Mouse (Mus musculus) heart, postnatal 10 days (tissue): ENCODE measurements around the gene Psmb3. TPM values are rescaled to one million over a fixed set of nuclear protein-coding genes. Genes with fewer than 3 reads are reported as not detected.
"Not testable (repeated sequence)": the region's sequence is repeated elsewhere in the genome, so short reads cannot be mapped to it uniquely, and the experiment has no call there.

Experiments
- DNase-seq, 2 experiments: peaks; one replicate each; pipeline ENCODE4 v3.0.0; 2021
- intact Hi-C: fragments of 180-260 bp; cut with DNase I; formaldehyde crosslinking; loops from one replicate; pipeline ENCODE4 v1.15.1; 2025
- total RNA-seq, 2 experiments: library from RNA; stranded (reverse); gene quantifications; 2 replicates each; pipeline ENCODE4 v1.2.3; 2021

Gene Psmb3
- total RNA-seq, 2 experiments from 2014 or later: 184 to 186 TPM

DNA sequence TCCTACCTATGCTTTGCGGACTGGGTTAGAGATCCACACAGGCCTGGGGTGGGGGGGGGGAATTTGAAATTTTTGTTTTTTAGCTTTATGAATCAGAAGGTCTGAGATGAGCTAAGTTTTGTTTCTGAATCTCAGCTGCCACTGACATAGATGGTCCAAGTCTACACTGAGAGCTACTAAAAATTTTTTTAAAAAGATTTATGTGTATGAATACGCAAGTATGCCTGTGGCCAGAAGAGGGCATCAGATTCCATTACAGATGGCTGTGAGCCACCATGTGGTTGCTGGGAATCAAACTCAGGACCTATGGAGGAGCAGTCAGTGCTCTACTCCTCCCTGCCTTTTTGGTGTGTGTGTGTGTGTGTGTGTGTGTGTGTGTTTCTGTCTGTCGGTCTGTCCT lies 11.2 kb downstream of the Psmb3 start:
- no peak for DNase-seq
- intact Hi-C loops: no loop called here

DNA sequence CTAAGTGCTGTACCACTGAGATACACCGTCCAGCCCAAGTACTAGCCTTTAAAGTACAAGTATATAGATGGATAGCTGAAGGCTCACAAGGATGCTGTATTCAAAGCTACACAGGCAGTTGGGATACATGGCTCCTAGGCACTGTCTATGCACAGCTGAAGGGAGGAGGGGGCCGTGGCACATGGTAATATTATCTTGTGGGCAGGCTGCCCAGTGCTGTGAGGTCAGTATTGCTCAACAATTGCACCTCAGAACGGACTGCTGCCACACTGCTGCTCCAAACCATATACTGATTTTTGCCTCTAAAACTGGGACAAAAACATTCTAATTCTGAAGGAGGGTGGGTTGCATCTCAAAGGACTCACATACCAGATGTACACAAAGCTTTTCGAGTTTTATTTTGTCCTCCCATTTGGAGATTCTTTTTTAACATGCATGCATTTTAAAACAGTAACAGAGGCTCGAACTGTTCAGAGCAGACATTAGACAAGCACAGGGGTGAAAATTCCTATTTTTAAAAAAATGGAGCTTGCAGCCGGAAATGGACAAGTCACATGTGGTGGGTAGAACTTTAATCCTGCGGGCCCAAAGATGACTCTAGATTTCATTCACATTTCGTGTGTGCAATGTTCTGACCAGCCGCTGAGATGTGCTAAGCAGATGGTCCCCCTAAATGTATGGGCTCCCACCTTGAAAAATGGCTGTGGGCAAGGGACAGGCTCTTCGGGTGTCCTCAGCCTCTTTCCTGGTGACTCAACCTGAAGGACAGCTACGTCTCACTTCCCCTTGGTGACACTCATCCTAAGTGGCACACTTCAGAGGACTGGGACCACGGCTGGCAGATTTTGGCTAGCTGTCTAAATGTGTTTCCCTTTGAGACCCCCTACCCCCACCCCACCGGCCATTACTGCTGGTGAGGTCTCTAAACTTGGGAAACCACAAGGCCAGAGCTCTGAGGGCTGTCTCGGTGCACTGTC lies 11.9 kb downstream of the Psmb3 start:
- peak; percentile 41 to 51 for DNase-seq
- intact Hi-C loops: no loop called here

- no peak for DNase-seq
- intact Hi-C loops: no loop called here
Measured at GRCm38 (mm10) chr11:97716021-97716420, 12.8 kb downstream of the Psmb3 start.

- DNase-seq: no peak
- intact Hi-C loops: no loop called here
Measured at GRCm38 (mm10) chr11:97717369-97718280, 14.4 kb downstream of the Psmb3 start.

DNA sequence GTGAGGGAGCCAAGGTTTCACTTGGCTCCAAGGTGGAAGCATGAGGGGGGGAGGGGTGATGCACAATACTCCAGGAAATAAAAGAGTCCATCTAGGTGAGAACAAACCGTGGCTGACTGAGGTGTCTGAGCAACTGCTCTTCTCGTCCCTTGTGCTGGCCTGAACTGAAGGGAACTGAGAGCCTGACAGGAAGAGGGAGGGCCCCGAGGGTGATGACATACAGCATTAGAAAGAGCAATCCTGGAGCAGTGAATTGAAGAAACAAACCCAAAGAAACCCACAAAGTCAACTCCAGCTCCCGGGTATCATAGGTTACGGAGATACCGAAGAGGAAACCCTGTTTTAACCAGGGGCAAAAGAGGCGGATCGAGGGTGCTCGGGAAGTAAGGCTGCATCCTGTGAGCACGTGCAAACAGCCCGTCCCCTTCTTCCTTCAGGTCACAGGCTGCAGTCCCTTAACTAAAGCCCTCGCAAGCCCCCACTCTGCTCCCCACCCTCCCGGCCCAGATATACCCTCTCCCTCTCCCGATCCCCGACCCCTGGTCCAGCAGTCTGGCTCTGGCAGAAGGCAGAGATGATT lies 15.2 kb downstream of the Psmb3 start:
- intact Hi-C loops: no loop called here

GRCm38 (mm10) chr11:97719041-97719440 lies 15.8 kb downstream of the Psmb3 start:
- no peak for DNase-seq
- intact Hi-C loops: no loop called here

More for the DNA sequence above, 15.2 kb downstream of the Psmb3 start:
- no peak for DNase-seq

DNA sequence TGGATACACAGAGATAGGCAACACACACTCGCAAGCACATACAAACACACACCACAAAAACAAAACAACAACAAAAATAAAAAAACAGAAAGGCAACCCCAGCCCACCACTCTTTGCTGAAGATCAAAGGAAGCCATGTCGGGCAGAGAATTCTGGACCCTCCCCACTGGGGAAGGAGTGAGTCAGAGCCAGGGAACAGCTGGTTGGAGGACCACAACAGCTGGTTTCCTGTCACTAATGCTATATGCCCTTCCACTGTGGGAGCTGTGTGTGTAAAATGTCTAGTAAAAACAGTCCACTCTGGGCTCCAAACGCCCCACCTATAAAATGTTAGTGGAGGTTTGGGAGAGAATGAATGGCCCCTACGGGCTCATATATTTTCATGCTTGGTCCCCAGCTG lies 18.1 kb downstream of the Psmb3 start:
- DNase-seq: no peak
- intact Hi-C loops: no loop called here

- intact Hi-C loops: no loop called here
- no peak for DNase-seq
Measured at GRCm38 (mm10) chr11:97723709-97724108, 20.5 kb downstream of the Psmb3 start.

DNA sequence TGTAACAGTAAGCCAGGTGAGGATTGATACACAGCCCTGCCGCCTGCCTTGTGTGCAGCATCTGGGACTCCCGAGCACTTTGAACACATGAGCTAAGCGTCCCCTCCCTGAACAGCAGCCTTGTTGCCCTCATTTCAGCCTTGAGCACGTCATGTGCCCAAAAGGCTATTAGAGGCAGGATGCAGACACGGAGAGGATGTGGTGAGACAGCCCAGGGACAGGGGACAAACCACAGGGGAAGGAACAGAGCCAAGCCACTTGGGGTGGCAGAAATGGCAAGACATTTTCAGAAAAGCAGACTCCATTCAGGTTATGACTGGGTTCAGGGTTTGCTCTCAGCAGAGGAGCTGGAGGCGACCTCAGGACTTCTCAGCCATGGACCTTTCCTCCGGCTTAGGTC lies 25.1 kb downstream of the Psmb3 start:
- intact Hi-C loops: no loop called here

DNA sequence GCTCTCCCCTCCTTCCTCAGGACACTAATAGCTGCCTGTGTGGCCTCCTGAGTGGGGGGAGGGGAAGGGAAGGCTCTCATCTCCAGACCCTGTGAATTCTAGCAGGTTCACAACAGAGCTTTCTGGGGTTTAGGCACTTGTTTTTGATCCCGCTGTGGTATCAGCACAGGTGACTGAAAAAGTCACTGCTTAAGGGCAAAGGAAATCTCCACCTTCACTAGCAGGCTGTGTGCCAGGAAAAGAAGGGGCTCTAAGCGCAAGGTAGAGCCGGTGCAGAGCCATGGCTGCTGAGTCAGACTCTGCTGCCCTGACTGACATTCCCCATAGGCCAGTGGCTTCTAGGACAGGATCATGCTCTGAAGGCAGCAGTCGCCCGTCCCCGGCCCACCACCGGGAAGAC lies 25.5 kb downstream of the Psmb3 start:
- DNase-seq: no peak
- intact Hi-C loops: no loop called here

More for the DNA sequence above, 25.1 kb downstream of the Psmb3 start:
- DNase-seq: no peak

DNA sequence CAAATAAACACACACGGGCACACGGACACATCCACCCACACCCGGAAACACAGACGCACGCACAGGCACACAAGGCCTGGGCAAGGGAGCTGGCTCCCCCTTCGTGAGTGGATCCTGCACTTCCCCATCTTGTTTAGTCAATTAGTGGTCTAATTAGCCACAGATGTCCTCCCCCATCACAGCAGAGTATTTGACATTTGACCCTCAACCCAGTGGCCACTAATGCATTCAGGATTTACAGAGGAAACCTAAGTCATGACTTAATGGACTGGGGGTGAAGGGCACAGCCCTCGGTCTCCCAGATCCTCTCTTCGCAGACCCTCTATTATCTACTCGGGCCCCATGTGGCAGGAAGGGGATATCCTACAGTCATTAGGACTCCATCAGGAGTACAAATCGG lies 30.5 kb downstream of the Psmb3 start:
- DNase-seq: no peak
- intact Hi-C loops: no loop called here

- DNase-seq, intact Hi-C loops: not testable (repeated sequence)
Measured at GRCm38 (mm10) chr11:97734810-97735209, 31.6 kb downstream of the Psmb3 start.

GRCm38 (mm10) chr11:97736645-97737044 lies 33.4 kb downstream of the Psmb3 start:
- intact Hi-C loops: no loop called here
- DNase-seq: no peak

DNA sequence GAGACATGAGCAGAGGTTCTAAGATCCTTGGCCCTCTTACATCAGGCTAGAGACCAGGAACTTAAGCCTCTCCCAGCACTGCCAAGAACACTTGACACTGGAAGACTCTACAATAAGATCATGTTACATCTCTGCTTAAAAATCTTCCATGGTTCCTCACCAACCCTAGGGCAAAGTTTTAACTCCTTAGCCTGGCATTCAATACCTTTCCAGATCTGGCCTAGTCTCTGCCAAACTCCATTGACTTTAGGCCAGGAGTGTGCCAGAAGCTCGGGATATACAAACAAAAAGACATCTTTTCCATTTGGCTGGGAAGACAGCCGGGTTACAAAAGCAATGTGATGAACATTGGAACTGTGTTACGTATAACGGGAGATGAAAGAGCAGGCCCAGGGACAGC lies 34.4 kb downstream of the Psmb3 start:
- intact Hi-C loops: no loop called here
- no peak for DNase-seq

DNA sequence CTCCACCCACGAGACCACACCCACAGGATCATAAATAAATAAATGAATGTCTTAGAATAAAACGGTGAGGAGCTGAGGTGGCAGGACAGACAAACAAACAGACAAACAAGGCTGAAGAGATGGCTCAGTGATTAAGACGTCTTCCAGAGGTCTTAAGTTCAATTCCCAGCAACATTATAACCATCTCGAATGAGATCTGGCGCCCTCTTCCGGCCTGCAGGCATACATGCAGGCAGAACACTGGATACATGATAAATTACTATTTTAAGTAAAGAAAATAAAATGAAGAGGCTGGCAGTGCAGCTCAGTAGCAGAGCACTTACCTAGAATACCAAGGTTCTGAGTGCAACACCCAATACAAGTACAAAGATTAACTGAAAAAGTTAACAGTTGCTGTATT lies 35.5 kb downstream of the Psmb3 start:
- intact Hi-C loops: no loop called here
- DNase-seq: no peak

DNA sequence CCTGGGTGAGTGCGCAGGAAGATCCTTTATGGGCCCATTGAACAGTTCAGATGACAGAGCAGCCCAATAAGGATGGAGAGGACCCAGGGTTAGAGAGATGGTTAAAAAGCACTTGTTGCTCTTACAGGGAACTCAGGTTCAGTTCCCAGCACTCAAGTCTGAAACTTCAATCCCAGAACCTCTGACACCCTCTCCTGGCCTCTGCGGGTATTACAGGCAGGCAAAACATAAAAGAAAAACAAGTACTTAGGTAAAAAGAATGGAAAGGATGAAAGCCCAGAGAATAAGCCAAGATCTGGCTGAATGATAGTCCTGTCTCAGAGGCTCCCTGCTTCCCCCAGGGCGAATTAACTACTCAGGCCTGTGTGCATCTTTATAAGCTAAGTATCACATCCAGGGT lies 36.0 kb downstream of the Psmb3 start:
- intact Hi-C loops: no loop called here
- no peak for DNase-seq

DNA sequence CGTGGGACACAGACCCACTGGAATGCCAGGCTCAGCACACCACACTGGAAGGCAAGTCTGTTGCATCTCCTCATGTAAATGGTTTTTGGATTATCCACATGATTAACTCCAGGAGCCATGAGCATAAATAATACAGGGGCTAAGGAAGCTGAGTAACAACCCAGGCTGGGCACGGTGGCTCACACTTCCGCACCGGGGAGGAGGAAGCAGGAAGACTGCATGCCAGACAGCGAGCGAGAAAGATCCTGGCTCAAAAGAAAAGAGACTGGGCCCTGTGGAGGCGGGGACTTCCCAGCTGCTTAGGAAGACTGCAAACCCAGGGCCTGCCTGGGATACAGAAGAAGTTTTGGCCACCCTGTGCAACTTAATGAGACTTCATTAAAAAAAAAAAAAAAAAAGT lies 37.0 kb downstream of the Psmb3 start:
- intact Hi-C loops: no loop called here
- DNase-seq: peak; percentile 46 to 49

DNA sequence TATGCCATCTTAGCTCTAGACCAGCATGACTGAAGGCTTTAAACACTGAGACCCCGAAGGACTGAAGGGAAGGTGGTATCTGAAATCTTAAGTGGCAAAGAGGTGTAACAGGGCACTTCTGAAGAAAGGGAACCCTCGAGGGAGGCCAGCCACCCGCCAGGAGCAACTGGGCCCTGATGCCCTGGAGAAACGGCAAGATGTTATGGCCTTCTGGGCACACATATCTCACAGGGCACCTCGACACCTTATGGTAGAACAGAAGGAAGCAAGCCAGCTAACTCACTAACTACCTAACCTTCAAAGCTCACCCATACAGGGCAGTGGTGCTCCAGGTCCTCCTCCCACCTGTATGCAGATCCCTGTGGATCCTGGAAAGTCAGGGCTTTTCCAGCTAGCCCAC lies 39.0 kb downstream of the Psmb3 start:
- DNase-seq: no peak
- intact Hi-C loops: no loop called here

GRCm38 (mm10) chr11:97742591-97742990 lies 39.4 kb downstream of the Psmb3 start:
- intact Hi-C loops: no loop called here
- DNase-seq: no peak

GRCm38 (mm10) chr11:97743423-97743822 lies 40.2 kb downstream of the Psmb3 start:
- DNase-seq: no peak
- intact Hi-C loops: no loop called here
